Mouse (Mus musculus): Measurements from ENCODE around the gene Babam2.
"Not testable (repeated sequence)": the region's sequence is repeated elsewhere in the genome, so short reads cannot be mapped to it uniquely, and the experiment has no call there.

The Babam2 gene

DNA sequence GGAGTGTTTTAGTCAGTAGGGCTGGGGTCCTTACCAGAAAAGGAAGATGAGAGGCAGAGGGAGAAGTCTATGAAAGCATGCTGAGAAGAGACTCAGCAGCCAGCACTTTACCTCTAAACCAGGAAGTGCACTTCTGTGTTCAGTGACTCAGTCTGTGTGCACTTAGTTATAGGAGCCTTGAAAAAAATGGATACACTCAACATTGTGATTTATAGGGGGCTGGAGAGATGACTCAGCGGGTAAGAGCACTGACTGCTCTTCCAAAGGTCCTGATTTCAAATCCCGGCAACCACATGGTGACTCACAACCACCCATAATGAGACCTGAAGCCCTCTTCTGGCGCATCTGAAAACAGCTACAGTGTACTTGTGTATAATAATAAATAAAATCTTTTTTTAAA, 238.5 kb downstream of the Babam2 start:
- DNase-seq (ENCODE audit: low read depth, low spot score) = peak; percentile 96

DNA sequence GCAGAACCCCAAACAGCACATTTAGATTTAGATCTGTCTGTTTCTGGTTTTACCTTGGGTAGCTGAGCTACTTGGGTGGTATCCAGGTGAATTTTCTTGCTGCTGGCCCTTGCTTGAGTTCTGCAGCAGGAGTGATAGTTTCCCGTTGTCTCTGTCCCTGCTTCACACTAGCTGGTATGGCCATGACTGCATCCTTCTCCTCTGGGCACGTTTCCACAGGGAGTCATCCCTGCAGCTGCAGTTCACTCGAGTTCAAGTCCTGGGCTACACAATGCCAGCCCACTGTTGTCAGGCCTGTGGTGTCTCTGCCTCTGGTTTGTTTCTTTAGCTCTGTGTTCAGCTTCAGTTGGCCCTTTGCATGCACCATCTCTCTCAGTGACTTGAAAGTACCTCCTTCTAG, 239.0 kb downstream of the Babam2 start:
- DNase-seq (ENCODE audit: low read depth, low spot score) = peak; percentile 55

DNA sequence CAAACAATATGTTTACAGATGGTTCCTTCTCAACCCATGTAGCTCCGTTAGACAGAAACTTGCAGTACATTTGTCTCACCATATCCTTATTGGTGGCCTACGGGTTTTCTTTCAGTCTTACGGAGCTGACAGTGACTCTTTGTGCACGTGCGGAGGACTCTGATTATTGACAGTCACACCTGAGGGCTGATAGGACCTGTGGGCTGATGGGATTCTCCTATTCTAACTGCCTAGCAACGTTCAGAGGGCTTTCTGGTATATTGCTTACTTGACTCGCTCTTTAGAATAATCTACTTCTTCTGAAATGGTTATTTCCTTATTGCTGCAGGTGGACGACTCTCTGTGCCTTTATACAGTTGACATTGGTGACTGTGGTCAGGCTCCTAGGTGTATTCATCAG, 243.4 kb downstream of the Babam2 start:
- no peak for DNase-seq (ENCODE audit: low read depth, low spot score)

DNA sequence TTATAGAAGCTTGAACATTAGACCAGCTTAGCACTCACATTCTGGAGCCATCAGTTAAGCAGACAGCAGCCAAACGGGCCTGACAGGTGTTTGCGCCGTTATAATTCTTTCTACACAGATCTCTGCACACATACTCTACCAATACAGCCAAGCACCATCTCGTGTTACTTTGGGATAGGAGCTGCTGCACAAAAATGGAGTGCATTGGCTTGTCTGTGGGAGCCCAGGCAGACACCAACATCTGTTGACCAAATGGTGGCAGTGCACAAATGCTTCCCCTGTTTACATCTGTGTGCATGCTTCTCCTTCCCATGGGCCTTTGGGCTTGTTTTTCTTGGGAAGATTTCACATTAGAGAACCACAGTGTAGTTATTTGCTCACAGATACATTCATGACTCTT, 249.7 kb downstream of the Babam2 start:
- DNase-seq (ENCODE audit: low read depth, low spot score) = peak; percentile 57

DNA sequence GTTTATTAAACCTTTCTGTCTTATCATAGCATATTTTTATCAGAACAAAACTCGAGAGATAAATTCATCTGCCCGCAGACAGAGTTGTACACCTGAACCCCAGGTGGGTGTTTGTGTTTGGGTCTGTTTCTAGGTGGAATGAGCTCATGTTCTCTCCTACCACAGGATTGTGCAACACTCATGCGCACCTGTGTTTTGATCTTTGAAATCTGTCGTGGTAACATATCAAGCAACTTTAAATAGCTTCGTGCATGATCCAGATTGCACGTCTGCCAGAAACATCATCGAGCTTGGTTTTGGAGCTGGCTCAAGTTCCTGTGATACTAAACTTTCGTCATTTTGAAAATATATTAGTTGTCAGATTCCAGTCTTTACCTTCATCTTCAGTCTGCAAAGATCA, 251.9 kb downstream of the Babam2 start:
- DNase-seq (ENCODE audit: low read depth, low spot score) = no peak

DNA sequence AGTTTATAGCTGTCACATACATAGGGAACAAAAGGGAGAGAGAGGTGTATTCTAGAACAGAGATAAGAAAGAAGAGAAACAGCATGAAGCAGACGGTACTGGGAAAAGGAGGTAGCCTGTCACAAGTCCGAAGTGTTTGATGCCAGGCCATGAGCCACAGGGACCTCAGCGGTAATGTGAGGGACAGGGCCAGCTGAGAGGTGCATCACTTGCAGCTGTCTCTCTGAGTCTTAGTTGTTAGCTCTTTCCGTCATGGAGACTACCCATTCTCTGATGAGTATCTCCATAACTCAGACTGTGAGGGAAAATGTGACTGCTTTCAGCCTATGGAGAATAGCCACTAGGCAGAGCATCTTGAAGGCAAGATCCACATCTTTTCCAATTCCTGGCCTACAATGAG, 253.0 kb downstream of the Babam2 start:
- DNase-seq (ENCODE audit: low read depth, low spot score) = no peak

DNA sequence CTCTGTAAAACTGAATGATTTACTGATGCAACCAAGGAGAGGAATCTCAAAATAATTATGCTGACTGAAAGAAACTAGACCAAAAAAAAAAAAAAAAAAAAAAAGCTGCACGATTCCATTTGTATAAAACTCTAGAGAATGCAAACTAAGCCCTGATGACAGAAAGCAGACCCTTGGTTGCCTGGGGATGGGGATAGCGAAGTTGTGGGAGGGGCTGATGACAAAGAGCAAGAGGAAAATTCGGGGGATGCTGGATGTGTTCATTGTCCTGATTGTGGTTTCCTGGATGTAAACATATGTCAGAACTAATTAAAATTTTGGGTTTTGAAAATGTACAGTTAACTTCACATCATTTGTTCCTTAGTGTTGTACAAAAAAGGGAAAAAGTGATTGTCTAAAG, 257.7 kb downstream of the Babam2 start:
- DNase-seq (ENCODE audit: low read depth, low spot score) = no peak

DNA sequence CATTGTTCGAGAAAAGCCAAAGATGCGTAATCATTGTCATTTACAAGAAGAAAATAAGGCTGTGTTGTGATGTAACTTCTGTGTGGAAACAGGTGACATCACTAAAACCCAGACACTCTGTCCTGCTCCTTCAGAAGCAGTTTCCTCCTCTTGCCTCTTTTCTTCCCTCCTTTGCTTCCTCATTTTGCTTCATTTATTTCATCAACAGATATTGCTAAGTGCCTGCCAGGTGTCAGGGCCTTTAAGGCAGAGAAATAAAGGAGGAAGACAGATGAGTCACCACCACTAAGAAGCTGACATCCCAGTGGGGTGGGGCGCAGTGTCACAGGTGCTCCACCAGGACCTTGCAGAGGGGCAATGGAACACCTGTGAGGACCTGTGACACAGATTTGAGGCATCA, 258.9 kb downstream of the Babam2 start:
- DNase-seq (ENCODE audit: low read depth, low spot score) = no peak

DNA sequence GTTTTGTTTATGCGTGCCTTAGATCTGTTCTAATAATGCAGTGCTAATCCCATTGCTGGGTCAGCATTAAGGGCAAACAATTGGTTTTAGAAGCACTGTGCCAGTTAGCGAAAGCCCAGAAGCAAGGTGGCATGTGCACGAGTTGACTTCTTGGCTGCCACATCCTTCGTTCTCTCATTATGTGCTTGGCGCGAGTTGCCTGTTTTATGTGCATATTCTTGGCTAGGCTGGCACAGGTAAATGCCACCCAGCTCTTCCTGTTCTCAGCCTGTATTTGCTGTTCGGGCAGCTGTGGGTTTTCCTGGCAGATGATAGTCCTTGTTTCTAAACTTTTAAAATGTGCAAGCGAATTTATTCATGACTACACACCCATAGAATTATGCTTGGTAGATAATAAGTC, 262.4 kb downstream of the Babam2 start:
- no peak for DNase-seq (ENCODE audit: low read depth, low spot score)

DNA sequence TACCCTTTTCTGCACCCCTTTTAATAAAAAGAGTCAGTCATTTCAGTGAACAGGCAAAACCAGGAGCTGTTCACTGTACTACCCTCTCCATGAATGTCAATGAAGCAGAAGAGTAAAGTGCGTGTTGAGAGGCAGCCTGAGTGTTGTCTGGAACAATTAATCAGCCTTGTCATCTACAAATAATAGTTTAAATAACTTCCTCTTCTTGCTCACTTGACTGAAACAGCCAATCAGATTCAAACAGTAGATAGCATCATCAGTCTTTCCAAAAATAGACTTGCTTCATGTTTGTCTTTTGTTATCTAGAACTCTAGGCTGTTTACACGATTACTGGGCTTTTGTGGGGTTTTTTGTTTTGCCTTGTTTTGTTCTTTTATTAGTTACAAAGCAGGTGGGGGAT, 263.9 kb downstream of the Babam2 start:
- no peak for DNase-seq (ENCODE audit: low read depth, low spot score)

DNA sequence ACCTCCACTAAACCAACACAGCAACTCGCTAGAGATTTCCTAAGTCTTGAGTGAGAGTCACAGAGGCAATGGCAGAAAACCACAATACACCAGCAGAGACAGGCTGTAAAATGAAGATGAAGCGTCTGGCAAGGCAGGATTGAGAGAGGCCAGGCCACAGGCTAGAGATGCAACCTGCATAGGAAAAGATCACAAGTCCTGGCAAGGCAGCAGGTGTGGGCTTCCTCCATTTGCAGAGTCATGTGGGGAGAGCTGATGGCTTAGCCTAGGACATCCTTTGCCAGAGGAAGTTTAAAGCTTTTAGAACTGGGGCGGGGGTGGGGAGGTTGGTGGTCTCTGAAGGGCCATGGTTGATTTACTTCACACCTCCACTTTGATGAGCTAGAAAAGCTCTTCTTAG, 264.9 kb downstream of the Babam2 start:
- DNase-seq (ENCODE audit: low read depth, low spot score) = no peak

DNA sequence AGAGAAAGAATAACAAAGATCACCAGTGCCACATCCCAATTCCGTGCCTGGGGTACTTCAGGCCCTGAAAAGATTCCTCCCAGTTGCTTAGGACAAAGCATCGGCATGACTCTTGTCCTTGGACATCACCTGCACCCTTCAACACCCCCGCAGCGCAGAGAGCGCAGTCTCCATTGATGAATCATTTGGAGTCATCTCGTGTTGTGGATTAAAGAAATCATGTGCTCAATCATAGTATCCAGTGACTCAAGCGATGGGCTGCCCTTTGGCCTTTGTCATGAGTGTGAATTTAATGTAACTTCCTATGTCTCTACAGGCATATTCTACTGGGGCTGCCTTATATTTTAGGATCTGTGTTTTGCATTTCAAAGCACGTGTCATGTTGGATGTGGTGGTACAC, 265.9 kb downstream of the Babam2 start:
- DNase-seq (ENCODE audit: low read depth, low spot score) = peak; percentile 46

DNA sequence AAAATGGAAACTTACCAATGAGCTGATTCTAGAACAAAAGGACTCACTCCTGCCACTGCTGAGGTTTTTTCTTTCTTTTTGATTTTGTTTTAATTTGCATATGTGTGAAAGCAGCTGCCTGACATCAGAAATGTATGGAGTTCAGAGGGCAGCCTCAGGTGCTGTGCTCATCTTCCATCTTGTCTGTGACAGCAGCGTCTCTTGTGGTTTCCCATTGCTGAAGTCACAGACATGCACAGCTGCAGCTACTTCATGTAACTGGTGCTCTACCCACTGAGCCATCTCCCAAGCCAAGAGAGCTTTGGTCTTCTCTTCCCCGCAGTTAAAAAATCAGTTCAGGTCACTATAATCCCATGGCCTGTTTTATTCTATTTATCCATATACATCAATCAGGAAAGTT, 266.4 kb downstream of the Babam2 start:
- no peak for DNase-seq (ENCODE audit: low read depth, low spot score)

DNA sequence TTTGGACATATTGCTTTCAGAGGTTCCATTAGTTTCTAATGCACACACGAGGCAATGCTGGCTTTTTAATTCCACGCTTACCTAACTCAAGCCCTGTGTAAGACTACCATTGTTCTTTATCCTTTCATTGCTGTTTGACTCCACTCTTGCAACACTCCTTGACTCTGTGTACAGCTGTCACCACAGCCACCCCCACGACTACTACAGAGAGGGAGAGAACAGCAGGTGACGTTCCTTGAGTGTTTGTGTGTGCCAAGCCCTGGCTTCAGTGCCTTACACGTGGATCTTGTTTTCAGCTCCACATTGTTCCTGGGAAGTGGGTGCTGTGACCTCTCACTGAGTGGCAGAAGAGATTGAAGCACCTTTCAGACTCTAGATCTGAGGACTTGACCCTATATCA, 269.3 kb downstream of the Babam2 start:
- DNase-seq (ENCODE audit: low read depth, low spot score) = no peak

DNA sequence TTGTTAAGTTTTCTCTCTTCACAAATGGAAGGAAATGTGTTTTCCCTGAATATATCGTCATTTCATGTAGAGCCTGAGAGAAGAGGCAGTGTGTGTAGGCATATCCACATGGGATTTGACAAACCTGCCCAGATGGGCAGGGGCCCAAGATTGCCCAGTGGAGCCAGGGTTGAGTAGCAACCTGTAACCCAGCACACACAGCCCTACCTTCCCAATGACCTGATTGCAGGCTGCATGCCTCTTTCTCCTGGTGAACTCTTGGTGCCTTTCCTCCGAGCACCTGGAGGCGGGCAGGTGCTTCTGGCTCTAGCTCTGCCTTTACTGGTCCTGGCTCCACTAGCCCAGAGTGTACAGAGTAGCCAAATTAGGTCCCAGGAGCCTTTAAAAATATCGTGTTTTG, 270.0 kb downstream of the Babam2 start:
- DNase-seq (ENCODE audit: low read depth, low spot score) = no peak

DNA sequence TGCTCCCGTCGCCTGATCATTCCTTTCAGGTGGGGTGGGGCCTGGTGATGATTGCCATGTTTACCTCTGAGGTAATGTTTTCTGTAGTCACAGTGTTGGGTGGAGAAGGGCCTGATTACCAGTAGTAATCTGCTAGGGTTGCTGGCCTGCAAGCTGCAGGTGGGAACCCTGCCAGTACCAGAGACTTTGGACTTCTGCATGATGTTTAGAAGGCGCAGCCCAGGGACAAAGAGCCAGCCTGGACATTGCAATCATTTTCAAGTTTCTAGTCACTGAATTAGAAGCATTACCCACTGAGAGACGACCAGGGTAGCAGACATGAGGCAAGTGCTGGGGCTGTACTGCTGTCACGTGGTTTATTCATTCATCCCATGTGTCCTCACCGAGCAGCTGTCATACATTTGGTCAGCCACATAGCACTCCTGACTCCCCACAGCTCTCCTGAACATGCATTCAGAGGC, 270.6 kb downstream of the Babam2 start:
- no peak for DNase-seq (ENCODE audit: low read depth, low spot score)

DNA sequence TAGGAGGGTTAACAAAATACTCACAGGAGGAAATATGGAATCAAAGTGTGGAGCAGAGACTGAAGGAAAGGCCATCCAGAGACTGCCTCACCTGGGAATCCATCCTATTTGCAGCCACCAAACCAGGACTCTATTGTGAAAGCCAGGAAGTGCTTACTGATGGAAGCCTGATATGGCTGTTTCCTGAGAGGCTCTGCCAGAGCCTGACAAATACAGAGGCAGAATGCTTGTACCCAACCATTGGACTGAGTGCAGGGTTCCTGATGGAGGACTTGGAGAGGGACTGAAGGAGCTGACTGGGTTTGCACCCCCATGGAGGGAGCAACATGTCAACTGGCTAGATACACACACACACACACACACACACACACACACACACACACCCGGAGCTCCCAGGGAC, 274.9 kb downstream of the Babam2 start:
- not testable (repeated sequence) for DNase-seq (ENCODE audit: low read depth, low spot score)

DNA sequence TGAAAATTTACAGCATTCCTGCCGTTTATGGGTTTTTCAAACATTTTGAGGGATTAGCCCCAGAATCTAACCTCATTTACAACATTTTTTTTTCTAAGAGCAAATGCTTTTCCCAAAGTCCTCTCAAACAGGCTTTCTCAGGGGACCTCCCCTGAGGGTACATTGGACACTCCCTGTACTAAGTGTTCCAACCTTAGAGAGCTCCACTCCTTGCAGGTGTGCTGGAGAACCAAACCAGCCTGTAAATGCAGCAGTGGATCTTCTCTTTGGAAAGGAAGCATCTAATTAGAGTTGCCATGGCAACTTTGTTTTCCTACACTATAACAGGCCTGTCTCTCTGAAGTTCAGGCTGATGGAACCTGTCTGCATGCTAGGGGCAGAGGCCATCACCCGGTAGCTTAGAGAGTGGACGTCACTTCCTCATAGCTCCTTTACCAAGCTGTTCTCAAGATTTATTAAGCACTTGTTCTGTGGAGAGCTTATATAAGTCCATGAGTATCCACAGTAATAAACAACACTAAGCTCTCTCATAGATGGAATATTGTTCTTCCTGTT, 277.2 kb downstream of the Babam2 start:
- DNase-seq (ENCODE audit: low read depth, low spot score) = no peak

DNA sequence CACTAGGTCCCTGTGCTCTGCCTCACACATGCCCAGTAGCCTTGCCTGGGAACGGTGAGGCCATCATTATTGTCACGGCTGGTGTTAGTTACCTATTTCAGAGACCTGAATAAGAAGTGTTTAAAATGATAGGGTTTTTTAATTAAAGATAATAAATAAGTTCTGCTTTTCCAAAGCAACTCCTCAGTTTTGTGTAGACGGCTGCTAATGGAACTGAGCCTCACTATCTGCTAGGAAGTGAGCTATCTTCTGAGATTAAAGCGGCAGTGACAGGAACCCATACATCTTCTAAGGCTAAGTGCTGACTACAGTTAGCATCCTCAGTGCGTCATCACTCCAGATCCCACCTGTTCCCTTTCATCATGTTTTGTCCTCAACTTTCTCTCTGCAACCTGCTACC, 284.6 kb downstream of the Babam2 start:
- no peak for DNase-seq (ENCODE audit: low read depth, low spot score)

DNA sequence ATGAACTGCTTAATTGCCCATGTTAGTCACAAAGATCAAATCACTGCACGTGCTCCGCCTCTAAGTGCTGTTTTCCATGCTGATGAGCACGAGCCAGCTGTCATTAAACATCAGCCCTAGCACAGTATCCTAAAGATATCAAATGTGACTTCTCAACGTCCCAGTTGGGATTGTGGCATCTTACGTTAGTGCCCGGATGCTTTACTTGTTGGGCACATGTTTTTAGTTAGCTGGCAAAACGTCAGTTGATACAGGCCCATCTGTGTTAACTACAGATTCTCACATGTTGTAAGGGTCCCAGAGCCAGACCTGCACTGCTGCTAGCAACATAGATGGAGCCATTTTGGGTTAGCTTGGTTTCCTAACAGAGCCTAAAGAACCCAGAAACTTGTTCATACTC, 285.7 kb downstream of the Babam2 start:
- peak; percentile 10 for DNase-seq (ENCODE audit: low read depth, low spot score)

DNA sequence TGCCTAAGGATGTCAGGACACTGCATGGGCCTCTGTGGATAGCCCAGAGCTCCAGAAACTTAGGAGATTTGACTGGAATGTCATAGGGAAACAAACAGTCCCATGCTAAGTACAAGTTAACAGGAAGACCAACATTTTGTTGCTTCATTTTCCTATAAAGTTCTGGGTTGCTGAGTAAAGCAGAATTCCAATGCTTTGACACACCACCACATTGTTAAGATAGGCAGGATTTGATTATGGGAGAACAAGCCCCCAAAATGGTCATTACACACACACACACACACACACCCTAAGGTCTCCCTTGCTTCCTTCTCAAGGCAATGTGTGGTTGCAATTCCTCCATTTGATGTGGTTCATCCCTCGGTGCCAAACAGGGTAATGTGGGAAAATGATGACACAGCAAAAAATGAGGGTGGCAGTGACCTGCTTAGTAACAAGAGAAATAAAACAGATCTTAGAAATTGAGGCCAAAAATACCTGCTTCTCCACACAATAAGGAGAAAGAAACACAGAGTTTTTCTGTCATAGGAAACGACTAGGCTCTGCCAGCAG, 286.4 kb downstream of the Babam2 start:
- DNase-seq (ENCODE audit: low read depth, low spot score) = peak; percentile 77

DNA sequence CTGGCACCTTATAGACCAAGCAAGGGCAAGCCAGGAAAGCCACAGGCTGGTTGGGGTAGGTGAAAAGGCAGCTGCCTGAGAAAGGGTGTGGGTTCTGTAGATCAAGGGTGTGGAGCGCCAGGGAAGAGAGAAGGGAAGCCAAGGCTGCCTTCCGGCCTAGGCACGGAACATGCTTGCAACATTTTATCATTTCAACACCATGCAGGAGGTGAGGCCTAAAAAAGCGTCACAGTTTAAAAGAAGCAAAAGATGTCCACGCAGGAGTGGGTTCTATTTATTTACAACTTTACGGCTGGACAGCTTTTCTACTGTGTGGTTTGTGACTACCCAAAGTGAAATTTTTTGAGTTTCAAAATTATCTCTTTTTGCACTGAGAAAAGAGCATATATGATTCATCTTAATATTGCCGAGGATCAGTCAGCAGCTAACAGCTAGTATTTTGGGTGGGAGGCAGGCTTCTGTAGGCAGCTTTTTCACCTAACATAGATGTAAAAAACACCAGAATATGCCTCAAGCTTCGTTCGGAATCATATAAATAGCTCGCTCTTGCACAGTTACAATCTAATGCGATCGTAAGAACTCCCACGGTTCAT, 287.0 kb downstream of the Babam2 start:
- DNase-seq (ENCODE audit: low read depth, low spot score) = no peak

DNA sequence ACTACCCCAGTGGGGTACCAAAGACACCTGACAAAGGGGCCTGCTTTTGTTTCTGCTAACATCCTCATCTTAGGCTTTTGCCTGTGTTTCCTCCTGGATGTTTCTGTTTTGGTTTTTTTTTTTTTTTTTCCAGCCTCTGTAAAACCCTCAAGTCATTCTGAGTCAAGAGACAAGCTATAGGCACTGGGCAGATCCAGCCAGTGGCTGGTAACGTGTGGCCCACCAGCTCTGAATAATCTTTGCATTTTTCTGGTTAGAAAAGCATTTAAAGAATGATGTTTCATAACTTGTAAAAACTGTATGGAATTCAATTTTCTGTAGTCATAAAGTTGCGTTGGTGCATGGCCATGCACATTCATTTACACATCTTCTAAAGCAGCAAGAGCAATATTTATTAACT, 287.5 kb downstream of the Babam2 start:
- peak; percentile 58 for DNase-seq (ENCODE audit: low read depth, low spot score)
